Mouse (Mus musculus): ENCODE measurements around the gene Acaca.

Gene Acaca

DNA sequence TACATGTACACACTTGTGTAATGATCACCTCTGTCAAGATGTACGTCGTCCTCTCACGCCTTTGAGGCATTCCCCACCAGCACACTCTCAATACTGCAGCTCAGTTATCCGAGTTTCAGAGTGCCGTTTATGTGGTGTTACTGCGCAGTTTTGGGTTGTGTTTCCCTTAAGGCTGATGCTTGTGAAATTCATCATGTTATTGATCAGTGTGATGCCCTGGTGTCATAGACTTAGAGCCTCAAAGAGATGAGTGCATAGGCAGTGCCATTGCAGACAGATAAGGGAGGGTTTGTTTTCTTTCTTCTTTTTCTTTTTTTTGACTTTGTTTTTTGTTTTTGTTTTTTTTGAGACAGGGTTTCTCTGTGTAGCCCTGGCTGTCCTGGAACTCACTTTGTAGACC, 81.4 kb downstream of the Acaca start:
- intact Hi-C loops (cut with DNase I), result no loop called here

DNA sequence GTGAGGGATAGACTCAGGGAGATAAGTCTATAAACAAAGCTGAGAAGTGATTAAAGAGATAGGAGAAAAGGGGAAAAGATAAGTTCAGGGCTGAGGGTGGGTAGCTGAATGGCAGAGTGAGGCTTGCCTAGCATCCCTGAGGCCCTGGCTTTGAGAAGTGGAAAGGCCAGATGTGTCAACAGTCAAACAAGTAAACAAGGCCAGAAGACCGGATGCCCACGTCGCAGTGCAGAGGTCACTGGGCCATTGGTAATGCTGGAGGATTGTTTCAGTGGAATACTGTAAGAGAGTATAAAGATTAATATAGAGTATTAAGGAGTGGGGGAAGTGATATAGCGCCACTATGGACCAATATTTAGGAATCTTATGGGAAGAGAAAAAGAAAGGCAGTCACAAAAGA, 89.5 kb downstream of the Acaca start:
- intact Hi-C loops (cut with DNase I), result no loop called here

DNA sequence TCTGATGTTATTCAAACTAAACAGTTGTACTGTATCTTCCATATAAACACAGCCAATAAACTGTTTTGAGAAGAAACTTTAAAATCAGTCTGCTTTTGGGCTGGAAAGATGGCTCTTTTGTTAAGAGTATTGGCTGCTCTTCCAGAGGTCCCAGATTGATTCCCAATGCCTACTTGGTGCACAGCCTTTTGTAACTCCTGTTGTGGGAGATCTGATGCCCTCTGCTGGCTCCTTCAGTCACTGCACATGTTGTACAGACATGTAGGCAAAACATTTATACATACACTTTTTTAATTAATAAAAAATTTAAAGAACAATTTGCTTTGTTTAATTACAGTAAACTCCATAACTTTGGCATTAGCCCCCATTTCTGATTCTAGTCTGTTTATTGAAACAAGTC, 114.1 kb downstream of the Acaca start:
- intact Hi-C loops (cut with DNase I), result loop anchor here (2.0 kb wide), 1 partner anchor 65 kb away; no protein-coding TSS in a partner anchor

DNA sequence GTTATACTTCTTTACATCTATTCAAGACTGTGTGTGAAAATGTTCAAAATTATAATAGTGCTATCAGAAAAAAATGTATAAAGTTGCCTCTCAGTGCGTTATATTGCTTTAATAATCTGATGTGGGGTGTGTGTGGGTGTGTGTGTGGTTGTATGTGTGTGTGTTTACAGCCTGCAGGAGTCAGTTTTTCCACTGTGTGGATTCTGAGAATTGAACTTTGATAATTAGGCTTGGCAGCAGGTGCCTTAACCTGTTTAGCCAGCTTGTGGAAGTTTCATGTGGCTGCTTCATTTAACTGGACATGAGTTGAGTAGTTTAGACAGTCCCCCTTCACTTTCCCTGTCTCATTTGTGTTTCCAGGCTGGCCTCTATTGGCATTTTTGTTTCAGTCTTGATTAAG, 117.9 kb downstream of the Acaca start:
- intact Hi-C loops (cut with DNase I), result loop anchor here (5.0 kb wide), 1 partner anchor 115 kb away; no protein-coding TSS in a partner anchor

DNA sequence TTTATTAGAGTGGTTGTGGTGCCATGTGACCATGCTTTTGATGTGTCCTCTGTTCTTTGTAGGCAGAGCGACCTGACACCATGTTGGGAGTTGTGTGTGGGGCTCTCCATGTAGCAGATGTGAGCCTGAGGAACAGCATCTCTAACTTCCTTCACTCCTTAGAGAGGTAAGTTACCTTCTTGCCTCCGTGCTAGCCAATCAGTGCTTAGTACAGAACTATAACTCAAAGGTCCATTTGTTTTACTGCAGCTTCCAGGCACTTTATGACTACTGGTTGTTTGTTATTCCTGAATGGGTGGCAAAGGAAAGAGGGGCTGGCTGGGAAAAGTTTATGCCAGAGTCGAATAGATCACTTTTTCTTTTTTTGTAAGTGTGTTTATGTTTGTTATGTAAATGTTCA, 121.7 kb downstream of the Acaca start:
- intact Hi-C loops (cut with DNase I), result no loop called here

DNA sequence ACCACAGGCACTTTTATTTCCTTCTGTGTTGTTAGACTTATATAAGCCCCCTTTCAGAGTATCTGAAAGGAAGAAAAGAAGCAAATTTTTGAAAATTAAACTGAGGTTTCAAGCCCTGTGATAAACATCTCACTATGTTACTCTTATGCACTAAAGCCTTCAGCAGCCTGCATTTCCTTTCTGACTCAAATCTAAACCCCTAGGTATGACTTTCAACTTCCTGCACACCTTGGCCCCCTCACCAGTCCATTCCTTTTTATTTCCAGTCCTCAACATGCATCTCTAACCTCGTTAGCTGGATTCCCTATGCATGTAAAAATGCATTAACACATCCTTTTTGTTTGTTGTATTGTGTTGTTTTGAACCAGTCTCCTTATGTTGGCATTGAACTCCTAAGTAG, 123.0 kb downstream of the Acaca start:
- intact Hi-C loops (cut with DNase I), result no loop called here

DNA sequence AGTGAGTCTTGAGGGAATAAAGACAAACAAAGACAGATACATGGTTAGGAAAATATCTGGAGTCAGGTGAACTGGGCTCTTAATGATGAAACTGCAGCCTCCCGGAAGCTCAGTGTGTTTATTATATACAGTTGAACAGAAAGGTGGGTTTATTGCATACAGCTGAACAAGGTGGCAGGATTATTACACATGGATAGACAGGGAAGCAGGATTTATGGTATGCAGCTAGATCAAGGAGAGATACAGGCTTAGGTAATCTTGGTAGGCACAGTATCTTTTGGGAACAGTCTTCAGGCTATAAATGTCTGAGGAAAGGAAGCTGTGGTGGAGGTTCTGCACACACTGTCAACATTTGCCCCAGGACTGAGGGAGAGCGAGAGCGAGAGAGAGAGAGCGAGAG, 126.4 kb downstream of the Acaca start:
- intact Hi-C loops (cut with DNase I), result no loop called here

DNA sequence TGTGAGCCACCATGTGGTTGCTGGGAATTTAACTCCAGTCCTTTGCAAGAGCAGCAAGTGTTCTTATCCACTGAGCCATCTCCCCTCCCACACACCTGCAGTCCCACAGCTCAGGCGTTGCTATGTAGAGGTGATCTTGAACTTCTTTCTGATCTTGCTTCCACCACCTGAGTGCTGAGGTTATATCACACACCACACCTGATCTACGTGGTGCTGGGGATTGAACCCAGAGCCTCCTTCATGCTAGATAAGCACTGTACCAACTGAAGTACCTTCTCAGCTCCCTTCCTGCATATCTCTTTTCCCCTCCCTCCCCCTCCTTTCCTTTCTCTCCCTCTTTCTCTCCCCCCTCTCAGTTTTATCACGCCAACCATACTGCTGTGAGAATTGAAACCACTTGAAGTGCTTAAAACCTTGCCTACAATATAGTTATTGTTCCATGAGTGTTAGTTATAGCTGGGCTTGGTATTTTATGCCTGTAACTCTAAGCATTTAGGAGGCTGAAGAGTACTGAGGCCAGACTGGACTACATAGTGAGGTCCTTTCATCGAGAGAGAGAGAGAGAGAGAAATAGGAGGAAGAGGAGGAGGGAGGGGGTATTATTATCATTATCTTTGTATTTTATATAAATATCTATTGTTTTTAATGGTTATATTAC, 128.7 kb downstream of the Acaca start:
- intact Hi-C loops (cut with DNase I), result no loop called here

DNA sequence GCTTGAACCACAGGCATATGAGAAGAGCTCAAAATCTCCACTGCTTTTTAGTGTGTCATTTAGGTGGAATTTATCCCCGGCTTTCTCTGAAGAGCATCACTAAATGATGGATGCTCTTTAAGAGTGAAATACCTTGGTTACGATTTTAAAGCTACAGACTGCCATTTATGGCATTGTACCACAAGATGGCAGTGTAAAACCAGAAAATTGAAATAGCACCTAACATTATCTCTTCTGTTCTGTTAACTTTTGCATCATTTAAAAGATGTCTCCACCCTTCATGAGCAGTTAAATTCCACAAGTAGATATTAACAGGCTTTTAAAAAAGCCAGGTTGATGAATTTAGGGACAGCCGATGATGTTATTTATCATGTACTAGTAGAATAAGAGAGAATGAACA, 135.0 kb downstream of the Acaca start:
- intact Hi-C loops (cut with DNase I), result loop anchor here (5.0 kb wide), 1 partner anchor 533 kb away; no protein-coding TSS in a partner anchor

DNA sequence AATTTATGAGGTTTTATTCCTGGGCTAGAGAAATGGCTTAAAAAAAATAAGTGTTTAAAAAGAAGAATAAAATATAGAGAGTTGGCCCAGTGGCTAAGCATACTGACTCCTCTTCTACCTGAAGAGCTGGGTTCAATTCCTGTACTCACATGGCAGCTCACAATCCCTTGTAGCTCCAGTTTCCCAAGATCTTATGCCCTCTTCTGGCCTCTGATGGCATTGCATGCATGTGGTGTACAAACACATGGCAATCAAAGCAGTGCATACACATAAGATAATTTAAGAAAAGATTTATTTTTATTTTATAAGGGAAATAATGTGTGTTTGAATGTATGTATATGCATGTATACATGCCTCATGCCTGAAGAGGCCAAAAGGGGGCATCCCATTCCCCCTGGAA, 138.6 kb downstream of the Acaca start:
- intact Hi-C loops (cut with DNase I), result no loop called here

DNA sequence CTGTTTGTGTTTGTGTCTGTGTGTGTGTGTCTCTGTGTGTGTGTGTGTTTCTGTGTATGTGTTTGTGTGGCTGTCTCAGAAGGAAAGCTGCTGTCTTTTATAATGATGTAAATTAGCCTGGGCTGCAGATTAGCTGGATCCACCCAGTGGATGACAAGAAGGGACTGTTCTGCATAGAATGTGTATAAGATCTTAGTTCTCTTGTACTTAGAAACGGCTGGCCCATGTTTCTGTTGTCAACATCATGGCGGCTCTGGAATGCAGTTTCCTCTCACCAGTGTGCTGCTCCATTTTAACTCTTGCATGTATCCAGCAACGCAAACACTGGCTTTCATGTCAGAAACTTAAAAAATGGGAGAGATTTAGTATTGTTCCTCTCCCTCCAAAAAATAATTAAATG, 141.0 kb downstream of the Acaca start:
- intact Hi-C loops (cut with DNase I), result no loop called here

DNA sequence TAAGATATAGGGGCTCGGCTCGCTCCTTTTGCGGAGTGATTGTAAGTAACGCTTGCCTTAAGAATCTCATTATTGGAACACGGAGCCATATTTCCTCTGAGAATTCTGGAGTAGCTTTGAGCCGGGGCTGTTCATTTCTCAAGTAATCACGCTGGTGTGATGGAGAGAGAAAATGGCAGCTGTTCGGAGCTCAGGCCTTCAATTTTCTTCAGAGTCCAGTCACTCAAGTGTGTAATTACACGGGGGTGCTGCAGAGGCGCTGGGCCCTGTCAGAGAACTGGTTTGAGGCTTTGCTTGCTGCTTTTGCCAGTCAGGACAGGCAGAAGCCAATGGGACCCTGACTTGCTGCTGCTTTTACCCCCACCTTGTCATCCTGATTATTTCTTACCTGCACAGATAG, 142.5 kb downstream of the Acaca start:
- intact Hi-C loops (cut with DNase I), result no loop called here

DNA sequence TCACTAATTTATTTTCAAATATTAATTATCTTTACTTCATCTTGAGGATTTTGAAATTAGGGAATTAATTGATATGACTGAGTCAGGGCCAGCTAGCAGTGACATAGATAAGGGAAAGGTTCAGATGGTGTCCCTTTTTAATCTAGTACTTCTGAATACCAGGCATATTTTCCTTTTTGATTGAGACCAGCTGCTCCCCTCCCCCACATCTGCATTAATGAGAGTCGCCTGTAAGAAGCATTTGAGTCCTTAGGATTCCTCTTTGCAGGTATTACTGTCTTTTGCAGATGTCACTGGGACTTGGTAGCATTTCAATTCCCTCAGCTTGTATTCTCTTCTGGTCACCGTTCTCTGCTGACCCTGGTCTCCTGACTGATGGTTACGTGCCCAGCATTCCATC, 143.1 kb downstream of the Acaca start:
- intact Hi-C loops (cut with DNase I), result no loop called here

DNA sequence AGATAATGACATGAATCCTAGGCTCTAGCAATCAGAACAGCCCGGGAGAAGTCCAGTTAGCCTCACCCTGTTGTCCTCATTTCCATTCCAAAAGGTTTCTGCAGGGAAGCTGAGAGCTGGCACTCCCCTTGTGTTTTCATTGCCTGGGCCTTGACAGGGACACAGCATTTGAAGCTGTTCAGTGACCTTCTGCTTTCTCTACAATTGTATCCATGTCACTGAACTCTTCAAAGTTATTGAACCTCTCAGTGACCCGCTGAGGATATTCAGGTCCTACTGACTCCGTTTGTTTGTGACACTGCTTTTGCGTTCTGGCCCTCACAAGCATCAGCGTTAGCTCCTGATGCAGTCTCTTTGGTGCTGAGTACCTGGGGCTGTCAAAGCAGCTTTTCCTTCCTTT, 147.5 kb downstream of the Acaca start:
- intact Hi-C loops (cut with DNase I), result no loop called here

DNA sequence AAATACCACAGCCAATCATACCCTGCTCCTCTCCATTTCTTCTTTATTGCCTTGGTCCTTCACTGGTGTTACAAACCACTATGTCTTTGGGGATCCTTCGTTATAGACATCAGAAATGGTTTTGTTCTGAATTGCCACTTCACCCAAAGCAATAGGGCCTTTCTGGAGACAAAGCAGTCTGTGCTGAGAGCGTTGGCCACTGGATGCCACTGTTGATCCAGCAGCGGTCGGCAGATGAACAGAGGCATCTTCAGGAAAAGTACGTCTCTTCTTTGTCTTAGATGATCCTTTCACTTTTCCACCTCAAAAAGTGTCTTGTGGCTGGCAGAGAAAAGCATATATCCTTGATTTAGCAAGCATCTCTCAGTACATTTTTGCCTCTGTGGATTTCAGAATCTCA, 151.8 kb downstream of the Acaca start:
- intact Hi-C loops (cut with DNase I), result no loop called here

DNA sequence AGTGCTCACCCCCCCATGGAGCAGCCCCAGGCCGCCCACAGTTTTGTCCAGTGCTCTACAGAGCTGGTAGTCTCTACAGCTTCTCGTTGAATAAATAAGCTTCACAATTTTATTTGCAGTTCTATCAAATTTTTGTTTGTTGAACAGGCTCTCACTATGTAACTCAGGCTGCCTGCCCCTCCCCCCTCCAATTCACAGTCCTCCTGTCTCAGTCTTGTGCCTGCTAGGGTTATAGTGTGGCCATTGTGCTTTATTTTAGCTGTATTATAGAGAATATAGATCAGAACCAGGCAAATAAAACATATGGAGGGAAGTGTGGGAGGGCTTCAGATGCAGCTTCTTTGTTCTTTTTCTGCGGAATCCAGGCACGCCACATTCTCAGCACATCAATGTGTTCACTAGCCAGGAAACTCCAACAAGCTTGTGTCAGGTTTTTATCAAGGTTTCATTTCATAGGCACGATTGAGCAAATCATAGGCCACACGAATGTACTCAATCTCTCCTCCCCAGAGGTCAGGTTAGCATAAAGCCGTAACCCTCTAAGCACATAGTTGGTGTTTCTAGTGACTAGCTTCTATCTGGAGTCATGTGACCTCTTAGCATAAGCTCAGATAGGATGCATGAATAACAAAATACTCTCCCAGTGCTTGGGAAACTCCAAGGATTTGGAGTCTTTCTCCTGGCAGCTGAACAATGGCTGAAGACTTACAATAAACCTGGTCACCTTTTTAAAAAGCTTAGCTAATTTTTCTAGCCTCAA, 153.7 kb downstream of the Acaca start:
- intact Hi-C loops (cut with DNase I), result no loop called here

DNA sequence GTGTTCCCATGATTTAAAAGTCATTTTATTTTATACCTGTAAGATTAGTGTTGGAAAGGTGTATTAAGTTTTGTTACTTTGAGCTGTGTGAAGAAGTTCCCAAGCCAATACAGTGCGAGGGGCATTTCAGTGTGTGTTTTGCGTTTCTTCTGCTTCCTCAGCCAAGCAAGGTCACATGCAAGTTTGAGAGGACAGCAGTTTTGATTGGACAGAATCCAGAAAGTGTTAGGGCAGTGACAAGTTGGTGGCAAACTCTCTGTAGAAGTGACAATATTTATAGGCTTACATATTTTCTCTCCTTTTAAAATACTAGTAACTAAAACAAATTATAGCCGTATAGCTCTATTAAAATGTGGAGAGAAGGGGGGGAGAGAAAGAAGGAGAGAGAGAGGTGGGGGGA, 161.3 kb downstream of the Acaca start:
- intact Hi-C loops (cut with DNase I), result no loop called here

DNA sequence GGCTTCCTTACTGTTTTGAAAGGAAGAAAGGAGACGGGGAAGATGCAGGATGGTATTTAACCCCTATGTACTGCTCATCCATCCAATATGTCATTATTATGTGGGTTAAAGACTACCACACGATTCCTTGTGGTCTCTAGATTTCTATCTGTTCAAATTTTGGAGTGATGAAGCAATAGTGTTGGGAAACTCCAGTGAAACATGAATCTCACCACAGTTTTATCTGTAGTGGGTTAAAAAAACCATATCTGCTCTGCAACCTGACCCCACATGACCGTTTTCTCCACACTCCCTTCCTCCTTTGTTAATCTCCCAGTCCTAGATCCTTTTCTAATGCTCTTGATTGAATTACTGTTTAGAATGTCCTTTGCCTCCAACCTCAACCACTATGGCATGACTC, 163.1 kb downstream of the Acaca start:
- intact Hi-C loops (cut with DNase I), result no loop called here

DNA sequence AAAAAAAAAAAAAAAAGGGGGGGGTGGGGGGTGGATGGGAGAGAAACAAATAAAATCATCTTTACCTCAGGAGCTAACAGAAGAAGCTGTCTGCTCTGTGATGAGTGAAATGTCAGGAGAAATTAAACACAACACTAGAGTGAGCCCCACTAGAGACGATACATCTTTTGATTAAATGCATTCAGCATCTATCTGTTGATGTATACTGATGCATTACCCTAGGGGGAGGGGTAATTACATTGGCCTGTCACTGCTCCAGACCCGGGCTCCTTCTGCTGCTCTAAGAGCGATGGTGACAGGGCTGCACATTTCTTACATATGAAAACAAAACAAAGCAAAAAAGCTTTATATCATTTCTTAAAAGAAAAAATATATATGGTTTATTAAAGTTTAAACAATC, 163.8 kb downstream of the Acaca start:
- intact Hi-C loops (cut with DNase I), result no loop called here

DNA sequence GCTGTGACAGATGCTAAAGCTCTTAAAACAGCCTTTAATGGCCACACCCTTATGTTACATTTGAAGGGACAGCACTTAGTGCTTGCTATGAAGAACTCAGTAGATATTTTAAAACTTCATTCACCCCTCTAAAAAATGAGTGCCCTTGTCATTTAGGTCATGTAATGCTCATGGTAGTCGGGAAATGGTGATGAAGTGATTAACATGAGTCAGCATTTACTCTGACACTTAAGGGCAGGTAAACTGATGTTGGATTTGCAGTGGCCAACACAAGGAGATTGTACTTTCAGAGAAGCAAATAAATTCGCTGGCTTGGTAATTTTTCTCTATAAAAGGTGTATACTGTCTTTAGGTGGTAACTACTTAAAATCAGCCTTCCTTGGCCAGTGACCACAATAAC, 166.9 kb downstream of the Acaca start:
- intact Hi-C loops (cut with DNase I), result no loop called here

DNA sequence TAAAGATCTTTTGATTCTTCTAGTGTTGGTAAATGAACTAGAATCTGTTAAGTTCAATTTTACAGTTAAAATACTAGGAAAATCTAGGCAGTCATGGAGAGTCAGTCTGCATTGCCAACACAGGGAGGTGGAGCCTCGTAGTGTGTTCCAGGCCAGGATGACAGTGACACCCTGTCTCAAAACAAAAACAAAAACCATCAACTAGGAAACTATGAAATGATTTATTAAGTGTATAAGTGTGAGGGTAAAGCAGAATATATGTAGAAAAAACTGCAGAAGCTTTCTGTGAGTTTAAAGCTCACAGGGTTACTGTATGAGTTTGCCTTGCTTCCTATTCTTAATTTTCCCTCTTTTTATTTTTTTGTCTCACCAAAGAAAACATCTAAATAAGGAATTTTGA, 176.0 kb downstream of the Acaca start:
- intact Hi-C loops (cut with DNase I), result no loop called here

DNA sequence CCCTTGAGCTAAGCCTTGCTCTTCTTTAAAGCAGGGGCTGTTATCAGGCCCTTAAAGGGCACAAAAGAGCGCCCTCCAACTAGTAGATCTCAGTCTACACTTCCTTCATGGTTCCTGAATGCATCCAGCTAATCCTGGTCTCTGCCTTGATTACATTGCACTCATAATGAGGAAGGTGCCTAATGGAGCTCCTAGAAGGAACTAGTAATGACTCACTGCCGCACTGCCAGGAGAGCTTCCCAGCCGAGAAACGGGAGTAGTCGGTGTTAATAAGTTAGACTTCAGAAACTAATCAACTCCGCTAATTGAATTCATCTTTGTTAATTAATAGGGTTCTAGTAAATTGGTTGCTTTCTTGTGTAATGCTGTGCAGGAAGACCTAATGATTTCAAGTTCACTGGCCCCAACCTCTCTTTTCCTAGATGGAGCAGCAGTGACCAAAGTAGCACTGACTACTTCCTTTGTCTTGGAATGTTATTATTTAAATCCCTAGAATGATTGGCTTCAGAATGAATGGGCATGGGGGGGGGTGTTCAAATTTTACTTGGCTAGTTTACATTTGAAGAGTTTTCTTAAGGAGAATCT, 176.8 kb downstream of the Acaca start:
- intact Hi-C loops (cut with DNase I), result no loop called here

Data from adrenal gland (tissue).